Mouse (Mus musculus) hindbrain, embryonic 13.5 days (tissue): ENCODE results near the gene Abcb4. TPM values are rescaled to one million over a fixed set of nuclear protein-coding genes. Genes with fewer than 3 reads are reported as not detected.
"Not testable (repeated sequence)": the region's sequence is repeated elsewhere in the genome, so short reads cannot be mapped to it uniquely, and the experiment has no call there.

Source experiments
- ATAC-seq: fragments of 200-750 bp; cut with Nextera tagmentation; 2 replicates; pipeline ENCODE4 v1.8.0; 2017; ENCODE audit warnings: moderate TSS enrichment; ENCODE audit not compliant: low FRiP score
- H3K27ac ChIP-seq: fragments of 300-500 bp; sonication (generic); 2 replicates; pipeline ENCODE4 v1.5.1; 2015; ENCODE audit warnings: inconsistent platforms, mild to moderate bottlenecking, moderate library complexity
- H3K27me3 ChIP-seq: fragments of 300-500 bp; sonication (generic); 2 replicates; pipeline ENCODE4 v1.6.1; 2015; ENCODE audit warnings: mild to moderate bottlenecking, inconsistent platforms
- H3K36me3 ChIP-seq: fragments of 300-500 bp; sonication (generic); 2 replicates; pipeline ENCODE4 v1.6.1; 2015; ENCODE audit warnings: mild to moderate bottlenecking, inconsistent platforms
- H3K4me1 ChIP-seq: fragments of 300-500 bp; sonication (generic); replicated peaks from 2 replicates; pipeline ENCODE4 v1.6.1; 2015; ENCODE audit warnings: inconsistent platforms
- H3K4me2 ChIP-seq: fragments of 300-500 bp; sonication (generic); 2 replicates; pipeline ENCODE4 v1.6.1; 2015; ENCODE audit warnings: inconsistent platforms, mild to moderate bottlenecking, moderate library complexity
- H3K4me3 ChIP-seq: fragments of 300-500 bp; sonication (generic); 2 replicates; pipeline ENCODE4 v1.5.1; 2015; ENCODE audit warnings: mild to moderate bottlenecking, inconsistent platforms
- H3K9ac ChIP-seq: fragments of 300-500 bp; sonication (generic); 2 replicates; pipeline ENCODE4 v1.6.1; 2015; ENCODE audit warnings: mild to moderate bottlenecking, inconsistent platforms
- H3K9me3 ChIP-seq: fragments of 300-500 bp; sonication (generic); 2 replicates; pipeline ENCODE4 v1.6.1; 2016; ENCODE audit warnings: inconsistent platforms
- WGBS: fragments of 180-500 bp; shearing (Covaris S2); methylation state at CpG from one replicate; pipeline ENCODE4 v1.1.7; 2015; 5-methylcytosine and 5-hydroxymethylcytosine counted together
- polyA plus RNA-seq: library from polyadenylated mRNA; unstranded; fragments of >200 nt; fragmentation: Nextera tagmentation; extraction: Ambion mirVana; gene quantifications from 2 replicates; pipeline ENCODE4 v1.2.1, GENCODE M21; 2015

Gene Abcb4
- polyA plus RNA-seq = 0.74 and 0.95 TPM in 2 replicates

DNA sequence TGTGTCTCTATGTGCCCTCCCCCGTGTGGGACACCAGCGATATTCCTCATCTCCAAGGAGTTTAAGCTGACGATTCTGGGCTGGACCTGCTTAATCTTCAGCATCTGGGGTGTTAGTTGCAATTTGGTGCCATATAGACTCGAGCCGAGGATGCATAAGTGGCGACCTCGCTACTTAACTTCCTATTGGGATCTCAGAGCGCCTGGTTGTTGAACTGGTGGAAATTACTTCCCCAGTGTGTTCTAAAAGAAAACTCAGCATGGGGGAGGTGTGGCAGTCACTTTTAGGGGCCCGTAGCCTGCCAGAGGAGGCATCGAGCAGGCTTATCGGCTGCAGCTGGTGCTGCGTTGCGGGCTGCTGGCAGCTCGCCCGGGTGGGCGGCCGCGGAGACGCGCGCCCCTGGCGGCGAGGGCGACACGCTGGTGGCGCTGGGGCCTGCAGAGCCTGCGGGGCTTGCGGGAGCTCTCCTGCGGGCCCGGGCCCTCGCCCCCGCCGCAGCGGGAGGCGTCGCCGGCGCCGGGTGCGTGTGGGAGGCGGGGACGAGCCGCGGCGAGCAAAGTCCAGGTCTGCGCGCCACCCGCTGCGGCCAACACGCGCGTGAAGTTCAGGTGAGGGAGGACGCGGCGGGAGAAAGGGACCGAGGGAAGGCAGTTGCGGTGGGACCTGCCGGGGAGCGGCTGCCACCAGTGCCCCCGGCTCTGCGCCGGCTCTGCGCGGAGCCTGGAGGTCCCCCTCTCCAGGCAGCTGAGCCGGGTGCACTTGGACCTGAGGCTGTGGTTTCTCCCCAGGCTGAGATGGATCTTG lies at the start of gene Abcb4:
Gene Abcb4, plus strand, starts transcription at position 418 of the 804 bp plus-strand sequence.
- peak within 1 kb of the TSS; percentile 64 for H3K4me3 ChIP-seq
- WGBS = under 1% methylated on average over 56 of the region's 65 CpGs
- H3K27ac ChIP-seq = no peak within 1 kb of the TSS
- peak within 1 kb of the TSS; percentile 77 for H3K9ac ChIP-seq
- peak within 1 kb of the TSS; percentile 89 for H3K4me2 ChIP-seq
- H3K36me3 ChIP-seq = no peaks in the 10 kb centered on the region
- H3K27me3 ChIP-seq = peaks cover 24% of the 10 kb centered on the region
- peaks cover 8% of the 10 kb centered on the region for H3K4me1 ChIP-seq
- peak; percentile 95 for ATAC-seq
- no peaks in the 10 kb centered on the region; the same call in 1 of the 2 replicates for H3K9me3 ChIP-seq

DNA sequence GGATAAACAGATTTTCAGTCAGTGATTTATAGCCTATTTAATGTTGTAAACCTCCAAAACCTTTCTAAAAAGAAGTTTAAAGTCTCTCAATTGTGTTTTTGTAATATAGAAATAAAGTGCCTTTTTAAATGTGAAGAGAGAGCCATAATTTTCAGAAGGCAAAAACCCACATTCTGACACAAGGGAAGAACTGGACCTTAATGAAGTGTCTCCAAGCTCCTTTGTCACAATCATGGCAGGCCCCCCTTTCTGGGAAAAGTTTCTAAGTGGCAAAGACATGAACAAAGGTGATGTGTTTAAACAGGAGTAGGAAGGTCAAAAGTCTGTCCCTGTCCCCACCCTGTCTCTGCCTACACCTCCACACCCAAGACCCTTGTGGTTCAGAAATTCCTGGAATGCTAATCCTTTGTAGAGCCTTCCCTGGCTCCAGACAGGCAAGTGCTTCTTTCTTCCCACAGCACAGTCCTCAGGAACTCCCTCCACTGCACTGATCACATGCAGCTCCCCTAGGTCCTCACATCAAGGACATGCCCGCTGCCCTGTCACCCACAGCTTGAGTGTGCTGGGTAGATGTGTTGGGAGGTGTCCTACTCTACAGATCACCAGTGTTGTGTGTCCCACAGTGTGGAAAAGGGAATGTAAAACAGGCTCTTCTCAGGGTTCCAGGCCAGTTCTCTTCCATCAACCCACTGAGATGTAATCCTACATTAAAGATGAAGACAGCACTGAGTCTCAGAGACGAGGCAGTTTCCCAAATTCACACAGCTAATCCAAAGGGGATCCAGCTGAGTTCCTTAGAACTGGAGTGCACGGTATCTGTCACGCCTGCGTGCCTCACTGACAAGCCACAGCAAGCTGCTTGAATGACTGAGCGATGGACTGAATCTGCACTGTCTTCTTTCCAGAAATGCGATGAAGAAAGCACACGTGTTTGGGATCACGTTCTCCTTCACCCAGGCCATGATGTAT lies 44.6 kb upstream of the Abcb4 start:
- not testable (repeated sequence) for H3K27me3 ChIP-seq, H3K4me3 ChIP-seq, H3K4me2 ChIP-seq, H3K9ac ChIP-seq, H3K36me3 ChIP-seq, H3K9me3 ChIP-seq, H3K27ac ChIP-seq, H3K4me1 ChIP-seq, ATAC-seq
- 51% methylated on average over 8 of the region's 9 CpGs for WGBS

DNA sequence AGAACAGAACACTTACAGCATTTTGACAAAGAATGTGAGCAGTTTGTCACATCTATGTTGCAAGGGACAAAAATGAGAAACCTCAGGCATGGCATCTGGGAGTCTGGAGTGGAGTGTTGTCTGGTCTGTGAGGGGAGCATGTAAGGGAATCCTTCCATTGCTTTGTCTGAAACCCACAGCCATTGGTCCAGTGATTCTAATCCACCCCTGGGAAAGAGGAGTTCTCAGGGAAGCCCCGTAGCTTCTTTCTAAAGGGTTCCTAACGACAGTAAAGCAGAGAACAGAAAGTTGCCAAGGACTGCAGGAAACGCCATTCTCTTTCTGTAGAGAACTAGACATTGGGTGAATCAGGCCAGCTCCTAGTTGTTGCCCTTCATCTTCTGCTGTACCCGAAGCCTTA lies 42.7 kb upstream of the Abcb4 start:
- Histone ChIP-seq H3K9me3 (no peaks in the 10 kb centered on the region), H3K4me1 (no peaks in the 10 kb centered on the region), H3K27me3 (no peaks in the 10 kb centered on the region), H3K36me3 (no peaks in the 10 kb centered on the region), H3K4me2 (no peak overlapping the region), H3K4me3 (no peak overlapping the region), H3K27ac (no peak overlapping the region), H3K9ac (no peak overlapping the region)
- ATAC-seq = no peak
- 63% methylated on average over 4 of the region's 4 CpGs for WGBS

DNA sequence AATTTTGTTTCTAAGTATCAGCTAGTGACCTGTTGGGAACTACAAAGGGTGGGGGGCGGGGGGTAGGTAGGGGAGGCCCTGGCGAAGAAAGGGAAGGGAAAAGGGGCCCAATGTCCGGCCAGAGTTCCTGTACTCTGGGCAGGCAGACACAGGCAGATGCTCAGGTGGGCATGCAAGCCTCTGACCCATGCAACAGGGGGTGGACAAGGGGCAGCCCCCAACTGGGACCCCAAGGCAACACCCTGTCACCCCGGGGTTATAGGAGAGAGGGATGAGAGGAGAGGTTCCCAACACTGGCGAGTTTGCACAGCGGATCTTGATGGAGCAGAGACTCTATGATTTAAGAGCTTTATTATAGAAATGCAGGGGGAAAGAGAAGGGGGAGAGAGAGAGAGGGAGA lies 36.3 kb upstream of the Abcb4 start:
- Histone ChIP-seq H3K4me3 (no peak overlapping the region), H3K9me3 (no peaks in the 10 kb centered on the region), H3K36me3 (no peaks in the 10 kb centered on the region), H3K27ac (no peak overlapping the region), H3K4me1 (no peaks in the 10 kb centered on the region), H3K27me3 (no peaks in the 10 kb centered on the region), H3K4me2 (no peak overlapping the region), H3K9ac (no peak overlapping the region)
- ATAC-seq = no peak
- 78% methylated on average over 6 of the region's 6 CpGs for WGBS

GRCm38 (mm10) chr5:8861811-8862210 lies 31.7 kb upstream of the Abcb4 start:
- Histone ChIP-seq H3K27me3 (no peaks in the 10 kb centered on the region), H3K4me2 (no peak overlapping the region), H3K9me3 (no peaks in the 10 kb centered on the region), H3K36me3 (no peaks in the 10 kb centered on the region), H3K4me3 (no peak overlapping the region), H3K27ac (no peak overlapping the region), H3K9ac (no peak overlapping the region), H3K4me1 (no peaks in the 10 kb centered on the region)
- no peak for ATAC-seq
- 76% methylated on average over 1 of the region's 1 CpGs for WGBS

DNA sequence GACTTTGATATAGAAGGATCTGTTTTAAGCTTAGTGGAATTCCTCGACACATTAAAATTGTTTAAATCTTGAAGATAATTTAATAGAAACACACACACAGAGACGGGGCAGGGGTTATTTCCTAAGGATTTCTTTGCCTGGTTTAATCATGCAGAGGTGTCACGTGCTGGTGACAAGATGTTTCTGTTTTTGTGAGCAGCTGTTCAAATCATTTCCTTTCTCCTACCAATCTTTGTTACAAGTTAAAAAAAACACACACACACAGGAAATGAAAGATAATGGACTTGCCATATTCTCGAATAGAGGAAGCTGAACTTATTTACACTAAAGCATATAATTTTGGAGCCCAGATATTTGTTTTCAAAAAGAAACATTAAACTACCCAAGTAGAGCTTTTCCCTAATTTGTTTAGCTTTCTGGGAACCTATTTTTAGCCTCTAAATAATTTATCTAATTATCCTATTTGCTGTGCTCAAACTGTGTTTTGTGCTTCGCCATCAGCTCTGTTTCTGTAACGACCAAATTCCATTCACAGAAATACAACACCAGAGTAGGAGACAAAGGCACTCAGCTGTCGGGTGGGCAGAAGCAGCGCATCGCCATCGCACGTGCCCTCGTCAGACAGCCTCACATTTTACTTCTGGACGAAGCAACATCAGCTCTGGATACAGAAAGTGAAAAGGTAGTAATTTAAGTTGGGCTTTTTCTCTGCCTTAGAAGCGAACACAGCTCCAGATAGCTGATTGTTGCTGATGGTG lies 29.8 kb upstream of the Abcb4 start:
- H3K36me3 ChIP-seq = no peaks in the 10 kb centered on the region
- 58% methylated on average over 14 of the region's 14 CpGs for WGBS
- H3K27ac ChIP-seq = no peak overlapping the region
- H3K9me3 ChIP-seq = no peaks in the 10 kb centered on the region
- H3K4me3 ChIP-seq = no peak overlapping the region
- H3K27me3 ChIP-seq = no peaks in the 10 kb centered on the region
- no peaks in the 10 kb centered on the region for H3K4me1 ChIP-seq
- no peak for ATAC-seq
- no peak overlapping the region for H3K4me2 ChIP-seq
- H3K9ac ChIP-seq = no peak overlapping the region

- H3K27ac ChIP-seq = not testable (repeated sequence)
These were observed 27.9 kb upstream of the Abcb4 start for GRCm38 (mm10) chr5:8865630-8866029.

GRCm38 (mm10) chr5:8866366-8866765 lies 27.2 kb upstream of the Abcb4 start:
- ATAC-seq = no peak
- Histone ChIP-seq H3K4me3 (no peak overlapping the region), H3K4me1 (no peaks in the 10 kb centered on the region), H3K36me3 (no peaks in the 10 kb centered on the region), H3K27me3 (no peaks in the 10 kb centered on the region), H3K9me3 (no peaks in the 10 kb centered on the region), H3K4me2 (no peak overlapping the region), H3K27ac (no peak overlapping the region), H3K9ac (no peak overlapping the region)
- 93% methylated on average over 5 of the region's 5 CpGs for WGBS

More at GRCm38 (mm10) chr5:8865630-8866029, 27.9 kb upstream of the Abcb4 start:
- not testable (repeated sequence) for H3K4me2 ChIP-seq, H3K4me3 ChIP-seq, H3K4me1 ChIP-seq, ATAC-seq, H3K27me3 ChIP-seq, H3K36me3 ChIP-seq, H3K9me3 ChIP-seq, H3K9ac ChIP-seq
- 94% methylated on average over 11 of the region's 11 CpGs for WGBS

GRCm38 (mm10) chr5:8868019-8868418 lies 25.5 kb upstream of the Abcb4 start:
- Histone ChIP-seq H3K4me3 (no peak overlapping the region), H3K9ac (no peak overlapping the region), H3K4me1 (no peaks in the 10 kb centered on the region), H3K36me3 (no peaks in the 10 kb centered on the region), H3K27me3 (no peaks in the 10 kb centered on the region), H3K27ac (no peak overlapping the region), H3K9me3 (no peaks in the 10 kb centered on the region), H3K4me2 (no peak overlapping the region)
- WGBS = 16% methylated on average over 1 of the region's 1 CpGs
- ATAC-seq = no peak

DNA sequence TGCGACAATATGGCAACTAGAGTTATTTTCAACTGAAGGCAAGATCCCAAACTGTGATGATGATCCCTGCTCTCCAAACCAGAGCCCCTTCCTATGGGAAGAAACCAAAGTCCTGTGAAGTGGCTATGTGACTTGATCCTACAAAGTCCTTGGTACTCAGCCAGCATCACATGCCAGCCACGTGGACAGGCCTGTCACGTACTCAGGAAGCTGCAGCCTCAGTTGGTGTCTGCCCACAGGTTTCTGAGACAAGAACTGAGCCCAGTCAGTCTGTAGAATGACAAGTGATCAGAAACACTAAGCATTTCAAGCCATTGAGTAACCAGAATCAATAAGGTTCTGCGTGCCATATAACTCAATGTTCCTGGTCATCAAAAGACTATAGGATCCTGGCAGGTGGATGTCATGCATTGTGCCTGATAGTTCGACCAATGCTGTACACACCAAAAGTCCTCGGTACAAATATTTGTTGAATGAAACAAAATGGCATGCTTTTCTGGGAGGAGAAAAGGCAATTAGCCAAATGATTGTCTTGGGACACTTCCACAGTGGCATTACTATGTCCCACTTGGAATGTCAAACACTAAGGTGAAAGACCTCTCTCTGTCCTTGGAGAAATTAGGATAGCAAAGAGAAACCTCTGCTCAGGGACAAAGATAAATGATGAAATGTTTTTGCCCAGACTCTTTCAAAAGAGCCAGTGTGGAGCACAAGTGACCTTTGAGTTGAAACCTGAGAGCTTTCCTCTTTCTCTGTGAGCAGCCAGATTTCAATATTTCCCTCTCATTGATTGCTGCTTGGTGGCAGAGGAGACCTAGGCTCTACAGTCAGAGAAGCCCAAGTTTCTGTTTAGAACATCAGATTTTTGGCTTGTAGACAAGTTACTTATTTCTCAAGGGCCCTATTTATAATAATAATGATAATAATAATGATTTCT lies 20.3 kb upstream of the Abcb4 start:
- 93% methylated on average over 6 of the region's 6 CpGs for WGBS
- H3K4me1 ChIP-seq = no peaks in the 10 kb centered on the region
- no peak for ATAC-seq

GRCm38 (mm10) chr5:8877086-8877485 lies 16.4 kb upstream of the Abcb4 start:
- Histone ChIP-seq H3K4me3 (no peak overlapping the region), H3K9me3 (no peaks in the 10 kb centered on the region), H3K27me3 (no peaks in the 10 kb centered on the region), H3K9ac (no peak overlapping the region), H3K27ac (no peak overlapping the region), H3K4me1 (no peaks in the 10 kb centered on the region), H3K4me2 (no peak overlapping the region), H3K36me3 (no peaks in the 10 kb centered on the region)
- no peak for ATAC-seq
- 81% methylated on average over 2 of the region's 2 CpGs for WGBS

More for the DNA sequence above, 20.3 kb upstream of the Abcb4 start:
- H3K27me3 ChIP-seq = no peaks in the 10 kb centered on the region
- no peak overlapping the region for H3K4me3 ChIP-seq
- no peak overlapping the region for H3K27ac ChIP-seq
- H3K36me3 ChIP-seq = no peaks in the 10 kb centered on the region
- H3K9me3 ChIP-seq = no peaks in the 10 kb centered on the region
- H3K4me2 ChIP-seq = no peak overlapping the region
- H3K9ac ChIP-seq = no peak overlapping the region
